Mouse (Mus musculus): Measurements from ENCODE around the gene Tmprss9.

GRCm38 (mm10) chr10:80930361-80931152 lies 58.9 kb downstream of the Tmprss9 start:
- no peak for TF ChIP-seq NRF1 (IDR thresholded peaks at IDR 0.05; ENCODE audit: insufficient read depth, low read depth, low read length, poor library complexity, severe bottlenecking)
- TF ChIP-seq UBTF (IDR thresholded peaks at IDR 0.05; ENCODE audit: borderline replicate concordance, insufficient read depth, low read depth, low read length): no peak
- no peak for TF ChIP-seq POLR2A (IDR thresholded peaks at IDR 0.05; ENCODE audit: control insufficient read depth in 1 of 2, insufficient read depth in 1 of 2, low read depth in 1 of 2, low read length in 2 of 2, poor library complexity in 1 of 2)
- TF ChIP-seq MAX (IDR thresholded peaks at IDR 0.05; ENCODE audit: low read length): no peak
